Mouse (Mus musculus): ENCODE measurements around the gene Gm42669. TPM values are rescaled to one million over a fixed set of nuclear protein-coding genes. Genes with fewer than 3 reads are reported as not detected.

Gm42669 gene
- total and polyA plus RNA-seq, 2 experiments = 0.18 TPM; not detected in 1

GRCm38 (mm10) chr5:107497519-107498501 is 9.6 kb upstream of the Gm42669 start:
- Histone ChIP-seq H3K9ac (ENCODE audit: low read depth, low read length) (no peak overlapping the region), H3K79me2 (ENCODE audit: control insufficient read depth, insufficient read depth, low read length) (no peaks in the 10 kb centered on the region), H3K27ac (replicated peaks; ENCODE audit: insufficient read depth, low read depth, low read length) (no peak overlapping the region), H3K4me3 (ENCODE audit: insufficient read depth, low read depth, low read length) (no peak overlapping the region), H3K36me3 (ENCODE audit: control insufficient read depth, insufficient read depth, low read length) (no peaks in the 10 kb centered on the region; the same call in 1 of the 2 replicates), H3K4me1 (ENCODE audit: control insufficient read depth, insufficient read depth, low read length) (no peaks in the 10 kb centered on the region), H3K27me3 (ENCODE audit: control insufficient read depth, insufficient read depth, low read length) (no peaks in the 10 kb centered on the region)
- 89% methylated on average over 10 of the region's 10 CpGs for WGBS
- DNase-seq (ENCODE audit: extremely low read depth, low read depth, low spot score) = no peak
- TF ChIP-seq CTCF (IDR thresholded peaks at IDR 0.05; ENCODE audit: low read depth, low read length) = no peak
- no peak for TF ChIP-seq POLR2A (IDR thresholded peaks at IDR 0.05; ENCODE audit: extremely low read depth, insufficient read depth, low read length)

DNA sequence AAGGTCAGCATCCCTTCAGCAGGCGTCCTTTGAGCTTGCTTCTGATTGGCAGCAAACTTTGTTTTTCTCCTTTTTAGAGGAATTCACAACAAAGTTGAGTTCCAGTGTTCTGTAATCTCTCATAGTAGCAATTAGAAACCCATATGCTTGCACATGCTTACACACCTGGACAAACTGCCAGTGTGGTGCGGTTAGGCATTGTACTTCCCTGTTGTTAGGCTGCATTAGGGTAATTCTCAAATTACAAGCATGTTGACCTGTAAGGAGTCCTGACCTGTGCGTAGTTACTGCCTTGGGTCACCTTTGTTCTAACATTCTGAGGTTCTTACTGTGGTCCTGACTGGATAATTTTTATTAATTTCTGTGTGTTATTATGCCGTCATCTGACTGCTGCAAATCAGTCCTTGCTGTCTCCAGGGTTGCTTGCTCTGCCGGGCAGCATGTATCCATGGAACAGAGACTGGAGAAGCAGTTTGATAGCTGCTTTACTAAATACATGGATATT is 8.6 kb upstream of the Gm42669 start:
- no peak overlapping the region for H3K9ac ChIP-seq (ENCODE audit: low read depth, low read length)
- DNase-seq (ENCODE audit: extremely low read depth, low read depth, low spot score) = no peak
- TF ChIP-seq POLR2A (IDR thresholded peaks at IDR 0.05; ENCODE audit: extremely low read depth, insufficient read depth, low read length) (no peak), CTCF (IDR thresholded peaks at IDR 0.05; ENCODE audit: low read depth, low read length) (no peak)
- H3K27me3 ChIP-seq (ENCODE audit: control insufficient read depth, insufficient read depth, low read length) = no peaks in the 10 kb centered on the region
- no peak overlapping the region for H3K27ac ChIP-seq (replicated peaks; ENCODE audit: insufficient read depth, low read depth, low read length)
- H3K4me1 ChIP-seq (ENCODE audit: control insufficient read depth, insufficient read depth, low read length) = no peaks in the 10 kb centered on the region
- H3K4me3 ChIP-seq (ENCODE audit: insufficient read depth, low read depth, low read length) = no peak overlapping the region
- 0 out of 2 replicates have a peak, but pooled peaks cover 2% of the 10 kb centered on the region for H3K36me3 ChIP-seq (ENCODE audit: control insufficient read depth, insufficient read depth, low read length)
- WGBS = 83% methylated on average over 5 of the region's 5 CpGs
- H3K79me2 ChIP-seq (ENCODE audit: control insufficient read depth, insufficient read depth, low read length) = no peaks in the 10 kb centered on the region

DNA sequence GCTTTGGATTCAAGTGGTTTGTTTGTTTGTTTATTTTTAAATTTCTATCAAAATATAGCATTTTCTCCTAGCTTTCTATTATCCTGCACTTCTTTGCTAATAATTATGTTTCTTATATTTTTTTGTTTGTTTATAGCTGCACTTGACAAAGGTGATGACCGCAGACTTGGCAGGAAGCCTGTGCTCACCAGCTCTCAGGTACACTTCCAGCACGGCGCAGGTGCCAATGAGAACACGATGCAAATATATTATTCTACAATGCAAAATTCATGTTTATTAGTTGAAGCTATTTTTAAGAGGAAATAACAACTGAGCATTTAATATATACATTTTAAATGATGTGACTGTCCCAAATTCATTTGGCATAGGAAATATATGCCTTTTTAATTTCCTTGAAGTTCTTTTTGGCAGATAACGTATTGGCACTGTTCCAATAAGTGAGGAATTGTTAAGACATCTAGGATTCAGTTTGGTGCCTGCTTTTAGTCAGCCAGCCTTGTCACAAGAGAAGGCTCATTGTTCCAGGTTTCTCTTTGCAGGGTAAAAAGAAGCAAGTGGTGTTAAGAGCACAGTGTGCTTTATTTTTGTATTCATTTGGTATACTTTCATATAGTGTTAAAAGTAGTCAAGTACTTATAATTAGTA is 7.4 kb upstream of the Gm42669 start:
- Histone ChIP-seq H3K4me3 (ENCODE audit: insufficient read depth, low read depth, low read length) (no peak overlapping the region), H3K27ac (replicated peaks; ENCODE audit: insufficient read depth, low read depth, low read length) (no peak overlapping the region), H3K79me2 (ENCODE audit: control insufficient read depth, insufficient read depth, low read length) (no peaks in the 10 kb centered on the region), H3K36me3 (ENCODE audit: control insufficient read depth, insufficient read depth, low read length) (peaks cover 7% of the 10 kb centered on the region; the same call in 1 of the 2 replicates), H3K27me3 (ENCODE audit: control insufficient read depth, insufficient read depth, low read length) (no peaks in the 10 kb centered on the region), H3K9ac (ENCODE audit: low read depth, low read length) (no peak overlapping the region), H3K4me1 (ENCODE audit: control insufficient read depth, insufficient read depth, low read length) (no peaks in the 10 kb centered on the region)
- TF ChIP-seq POLR2A (IDR thresholded peaks at IDR 0.05; ENCODE audit: extremely low read depth, insufficient read depth, low read length) (no peak), CTCF (IDR thresholded peaks at IDR 0.05; ENCODE audit: low read depth, low read length) (no peak)
- WGBS = 89% methylated on average over 5 of the region's 5 CpGs
- no peak for DNase-seq (ENCODE audit: extremely low read depth, low read depth, low spot score)

GRCm38 (mm10) chr5:107500741-107501140 is 6.7 kb upstream of the Gm42669 start:
- Histone ChIP-seq H3K4me3 (ENCODE audit: insufficient read depth, low read depth, low read length) (no peak overlapping the region), H3K9ac (ENCODE audit: low read depth, low read length) (no peak overlapping the region), H3K27ac (replicated peaks; ENCODE audit: insufficient read depth, low read depth, low read length) (no peak overlapping the region), H3K4me1 (ENCODE audit: control insufficient read depth, insufficient read depth, low read length) (no peaks in the 10 kb centered on the region), H3K36me3 (ENCODE audit: control insufficient read depth, insufficient read depth, low read length) (peaks cover 8% of the 10 kb centered on the region; the same call in 1 of the 2 replicates), H3K27me3 (ENCODE audit: control insufficient read depth, insufficient read depth, low read length) (no peaks in the 10 kb centered on the region), H3K79me2 (ENCODE audit: control insufficient read depth, insufficient read depth, low read length) (no peaks in the 10 kb centered on the region)
- TF ChIP-seq POLR2A (IDR thresholded peaks at IDR 0.05; ENCODE audit: extremely low read depth, insufficient read depth, low read length) (no peak), CTCF (IDR thresholded peaks at IDR 0.05; ENCODE audit: low read depth, low read length) (no peak)
- WGBS = 88% methylated on average over 1 of the region's 1 CpGs
- DNase-seq (ENCODE audit: extremely low read depth, low read depth, low spot score) = no peak

GRCm38 (mm10) chr5:107510503-107510902 is 3.1 kb downstream of the Gm42669 start:
- Histone ChIP-seq H3K27ac (replicated peaks; ENCODE audit: insufficient read depth, low read depth, low read length) (no peak overlapping the region), H3K36me3 (ENCODE audit: control insufficient read depth, insufficient read depth, low read length) (0 out of 2 replicates have a peak, but pooled peaks cover 1% of the 10 kb centered on the region), H3K27me3 (ENCODE audit: control insufficient read depth, insufficient read depth, low read length) (no peaks in the 10 kb centered on the region), H3K9ac (ENCODE audit: low read depth, low read length) (no peak overlapping the region), H3K4me1 (ENCODE audit: control insufficient read depth, insufficient read depth, low read length) (no peaks in the 10 kb centered on the region), H3K4me3 (ENCODE audit: insufficient read depth, low read depth, low read length) (no peak overlapping the region), H3K79me2 (ENCODE audit: control insufficient read depth, insufficient read depth, low read length) (no peaks in the 10 kb centered on the region)
- no peak for DNase-seq (ENCODE audit: extremely low read depth, low read depth, low spot score)
- 95% methylated on average over 10 of the region's 10 CpGs for WGBS
- no peak for TF ChIP-seq CTCF (IDR thresholded peaks at IDR 0.05; ENCODE audit: low read depth, low read length)
